Mouse (Mus musculus) liver, postnatal 0 days (tissue): ENCODE results near the gene Zdhhc1.

Experiments
- CTCF ChIP-seq: sonication (generic); IDR thresholded peaks from 2 replicates; pipeline ENCODE4 v1.5.1; 2016; ENCODE audit warnings: antibody characterized with exemption, low read depth
- EP300 ChIP-seq: IDR thresholded peaks from 2 replicates; pipeline ENCODE4 v1.6.1; 2016; ENCODE audit warnings: antibody characterized with exemption, low read depth, mild to moderate bottlenecking

DNA sequence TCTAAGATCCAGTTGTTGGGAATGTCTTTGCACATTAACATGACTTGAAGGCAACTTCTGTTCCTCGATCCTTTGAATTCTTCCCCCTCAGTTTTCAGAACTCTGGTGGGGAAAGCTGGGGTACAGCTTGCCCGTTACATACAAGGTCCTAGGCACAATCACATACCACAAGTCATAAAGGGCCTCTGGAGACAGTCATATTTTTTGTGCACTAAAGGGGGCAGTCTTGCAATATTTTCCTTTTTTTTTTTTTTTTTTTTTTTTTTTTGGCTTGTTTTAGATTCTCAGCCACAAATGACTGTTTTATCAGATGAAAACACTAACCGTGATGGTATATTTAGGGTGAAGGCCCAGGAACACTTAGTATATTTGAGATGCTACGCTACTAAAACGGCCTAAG, 43.4 kb downstream of the Zdhhc1 start:
- peak; percentile 49 for TF ChIP-seq CTCF
- no peak for TF ChIP-seq EP300
